Mouse (Mus musculus): ENCODE measurements around the gene Phf12.

The Phf12 gene

GRCm38 (mm10) chr11:77982441-77982905 is at the start of gene Phf12:
TSS of gene Phf12 (plus strand) at chr11:77982754.
- DNase-seq, result peak; percentile 100

GRCm38 (mm10) chr11:77934111-77934521 is 48.4 kb upstream of the Phf12 start:
- DNase-seq, result no peak

GRCm38 (mm10) chr11:77934568-77935311 is 47.8 kb upstream of the Phf12 start:
- DNase-seq, result no peak

GRCm38 (mm10) chr11:77936846-77937245 is 45.7 kb upstream of the Phf12 start:
- no peak for DNase-seq

DNA sequence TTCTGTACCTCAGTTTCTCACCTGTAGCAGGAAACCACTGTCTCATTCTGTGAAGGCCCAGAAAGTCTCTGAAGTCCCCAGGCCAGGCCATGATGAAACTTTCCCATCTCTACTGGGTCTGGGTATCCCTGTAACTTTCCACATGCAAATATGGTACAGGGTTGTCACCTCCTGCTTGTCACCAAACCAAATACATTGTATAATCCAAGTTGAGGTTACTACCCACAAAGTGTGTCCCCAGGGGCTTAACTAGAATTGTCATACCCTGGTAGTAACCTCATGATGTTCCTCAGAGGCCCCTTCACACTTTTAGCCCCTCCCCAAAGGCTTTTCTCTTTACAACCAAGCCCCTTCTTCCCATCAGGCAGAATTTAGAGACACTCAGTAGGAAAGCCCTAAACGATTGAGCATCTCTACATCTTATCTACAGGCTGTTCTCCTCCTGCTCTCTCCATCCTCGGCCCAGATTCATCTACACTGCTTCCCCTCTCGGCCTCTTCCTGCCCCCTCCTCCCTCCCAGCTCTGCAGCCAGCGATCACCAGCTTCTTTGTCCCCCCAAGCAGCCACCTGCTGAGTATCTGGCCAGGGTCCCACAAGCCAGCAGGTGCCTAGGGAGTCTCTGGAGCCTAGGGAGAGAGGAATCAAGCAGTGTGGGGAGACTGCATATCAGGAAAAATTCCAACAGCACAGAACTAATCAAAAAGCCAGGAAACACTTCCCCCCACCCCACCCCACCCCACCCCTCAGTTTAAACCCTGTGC is 44.7 kb upstream of the Phf12 start:
- no peak for DNase-seq

- no peak for DNase-seq
Observed at GRCm38 (mm10) chr11:77942230-77942629, 40.3 kb upstream of the Phf12 start.

DNA sequence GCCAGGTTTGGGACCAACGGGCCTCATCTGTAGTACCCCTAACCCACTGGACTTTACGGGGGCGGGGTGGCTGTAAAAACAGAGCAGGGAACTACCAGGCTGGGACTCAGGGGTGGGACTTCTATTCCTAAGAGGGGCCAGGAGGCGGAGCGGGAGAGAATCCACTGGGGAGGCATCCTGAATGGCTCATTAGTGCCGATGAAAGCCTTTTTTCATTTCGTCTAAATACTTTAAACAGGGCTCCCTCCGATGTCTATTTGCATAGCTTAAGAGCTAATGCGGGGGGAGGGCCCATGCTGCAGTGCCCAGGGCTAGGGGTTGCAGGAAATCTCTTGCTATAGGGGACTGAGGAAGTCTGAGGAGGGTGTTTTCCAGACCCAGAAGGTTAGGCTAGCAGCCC is 34.7 kb upstream of the Phf12 start:
- DNase-seq, result no peak

- DNase-seq, result no peak
Observed at GRCm38 (mm10) chr11:77950125-77950685, 32.3 kb upstream of the Phf12 start.

DNA sequence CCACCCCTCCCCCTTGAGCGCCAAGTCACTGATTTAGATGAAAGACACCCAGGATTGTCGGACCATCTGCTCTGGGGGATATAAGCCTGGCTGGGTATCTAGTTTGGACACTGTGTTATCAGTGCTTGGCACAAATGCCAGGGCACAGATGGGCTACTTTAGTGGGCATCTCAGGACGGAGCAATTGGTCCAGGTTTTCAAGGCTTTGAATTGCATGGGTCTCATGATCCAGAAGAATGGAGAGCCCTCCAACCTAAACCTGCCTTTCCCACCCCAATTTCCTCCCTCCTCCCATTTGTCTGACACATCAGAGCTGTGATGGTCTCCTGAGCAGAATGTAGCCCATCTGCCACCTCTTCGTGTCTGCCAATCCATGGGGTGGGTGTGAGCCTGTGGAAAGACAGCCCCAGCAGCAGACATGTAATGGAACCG is 31.7 kb upstream of the Phf12 start:
- DNase-seq, result no peak

GRCm38 (mm10) chr11:77953671-77954070 is 28.9 kb upstream of the Phf12 start:
- DNase-seq, result peak; percentile 44

GRCm38 (mm10) chr11:77956428-77956827 is 26.1 kb upstream of the Phf12 start:
- no peak for DNase-seq

DNA sequence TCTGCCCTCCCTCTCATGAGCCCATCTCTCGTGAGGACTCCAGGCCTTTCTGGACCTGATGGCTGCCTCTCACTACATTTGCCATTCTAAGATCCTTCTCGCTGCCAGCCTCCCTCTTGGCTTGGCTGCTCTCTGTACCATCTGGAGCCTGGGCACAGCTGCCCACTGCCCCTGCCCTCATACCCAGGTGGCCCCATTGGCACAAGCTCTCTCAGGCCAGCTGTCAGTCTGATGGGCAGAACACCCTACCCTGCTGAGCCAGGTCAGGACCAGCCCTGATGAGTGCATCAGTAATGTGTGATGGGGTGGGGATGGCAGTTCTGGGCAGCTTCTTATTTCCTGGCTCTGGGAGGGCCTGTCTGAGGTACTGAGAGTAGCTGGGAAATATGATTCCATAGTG is 24.3 kb upstream of the Phf12 start:
- no peak for DNase-seq

GRCm38 (mm10) chr11:77958932-77959331 is 23.6 kb upstream of the Phf12 start:
- DNase-seq, result no peak

GRCm38 (mm10) chr11:77960199-77960598 is 22.4 kb upstream of the Phf12 start:
- no peak for DNase-seq

GRCm38 (mm10) chr11:77960898-77961297 is 21.7 kb upstream of the Phf12 start:
- DNase-seq, result no peak

DNA sequence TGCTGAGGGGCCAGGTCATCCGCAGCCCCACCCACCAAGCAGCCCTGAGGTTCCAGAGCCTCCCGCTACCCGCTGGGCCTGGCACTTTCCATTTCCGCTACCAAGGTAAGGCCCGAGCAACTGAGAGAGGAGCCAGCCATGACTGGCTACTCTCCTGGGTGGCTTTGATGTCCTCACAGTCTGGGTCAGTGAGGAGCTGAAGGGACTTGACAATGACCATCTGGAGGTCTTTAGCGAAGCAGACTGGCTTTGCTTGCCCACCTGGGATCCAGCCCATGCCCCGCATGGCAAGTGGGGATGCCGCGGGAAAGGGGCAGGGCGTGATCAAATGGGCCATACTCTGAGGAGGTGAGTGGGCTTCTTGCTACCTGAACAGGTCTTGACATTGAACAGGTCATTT is 19.6 kb upstream of the Phf12 start:
- no peak for DNase-seq

GRCm38 (mm10) chr11:77964415-77965095 is 18.0 kb upstream of the Phf12 start:
- DNase-seq, result no peak

- DNase-seq, result no peak
Observed at GRCm38 (mm10) chr11:77965101-77966036, 17.2 kb upstream of the Phf12 start.

DNA sequence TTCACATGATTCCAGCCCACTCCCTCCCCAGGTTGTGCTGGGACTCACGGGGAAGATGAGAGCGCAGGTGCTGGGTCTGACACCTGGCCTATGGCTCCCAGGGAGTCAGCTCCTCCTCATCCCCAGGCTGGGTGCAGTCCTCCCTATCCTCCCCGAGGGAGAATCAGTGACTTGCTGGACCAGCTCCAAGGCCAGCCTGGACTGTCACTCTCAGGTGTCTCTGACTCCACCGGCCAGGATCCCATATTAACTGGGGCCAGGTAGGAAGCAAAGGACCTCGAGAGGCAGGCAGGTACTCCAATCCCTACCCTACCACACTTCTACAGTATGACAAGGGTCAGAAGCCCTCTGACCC is 16.5 kb upstream of the Phf12 start:
- no peak for DNase-seq

DNA sequence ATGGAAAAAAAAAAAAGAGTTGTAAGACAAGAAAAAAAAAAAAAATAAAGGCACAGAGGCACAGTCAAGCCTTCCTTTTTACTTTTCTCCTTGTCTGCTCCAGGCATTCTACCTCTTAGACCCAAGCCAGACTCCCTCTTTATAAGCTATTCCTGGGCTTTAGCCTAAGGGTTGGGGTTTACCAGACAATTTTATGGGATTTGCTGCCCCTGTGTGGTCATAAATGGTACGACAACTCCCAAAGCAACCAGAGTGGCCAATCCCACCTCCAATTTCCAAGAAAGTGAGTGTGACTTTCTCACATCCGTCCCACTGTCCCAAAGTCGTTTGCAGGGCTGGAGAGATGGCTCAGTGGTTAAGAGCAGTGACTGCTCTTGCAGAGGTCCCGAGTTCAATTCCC is 15.4 kb upstream of the Phf12 start:
- DNase-seq, result peak; percentile 66

- DNase-seq, result no peak
Observed at GRCm38 (mm10) chr11:77968786-77969185, 13.8 kb upstream of the Phf12 start.

DNA sequence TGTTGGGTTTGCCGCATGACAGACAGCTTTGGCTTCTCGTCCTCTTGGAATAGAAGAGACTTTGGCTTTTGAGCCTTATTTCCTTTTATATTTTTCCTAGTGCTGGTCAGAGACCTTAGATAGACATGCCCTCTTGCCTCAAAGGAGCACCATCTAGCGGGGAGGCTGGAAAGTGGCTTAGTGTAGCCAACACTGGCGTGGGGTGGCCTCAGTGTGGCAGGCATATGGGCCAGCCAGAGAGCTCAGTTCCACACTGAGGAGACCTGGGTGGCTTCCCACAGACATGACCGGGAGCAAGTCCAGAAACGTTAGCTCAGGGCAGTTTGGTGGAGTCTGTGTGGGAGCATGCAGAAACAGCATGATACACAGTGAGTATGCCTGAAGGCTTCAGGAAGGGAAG is 11.8 kb upstream of the Phf12 start:
- DNase-seq, result no peak

All from thymus, postnatal 25 days (tissue).